ENCODE assay signal across 8 mouse cellular contexts in the genomic region with DNA sequence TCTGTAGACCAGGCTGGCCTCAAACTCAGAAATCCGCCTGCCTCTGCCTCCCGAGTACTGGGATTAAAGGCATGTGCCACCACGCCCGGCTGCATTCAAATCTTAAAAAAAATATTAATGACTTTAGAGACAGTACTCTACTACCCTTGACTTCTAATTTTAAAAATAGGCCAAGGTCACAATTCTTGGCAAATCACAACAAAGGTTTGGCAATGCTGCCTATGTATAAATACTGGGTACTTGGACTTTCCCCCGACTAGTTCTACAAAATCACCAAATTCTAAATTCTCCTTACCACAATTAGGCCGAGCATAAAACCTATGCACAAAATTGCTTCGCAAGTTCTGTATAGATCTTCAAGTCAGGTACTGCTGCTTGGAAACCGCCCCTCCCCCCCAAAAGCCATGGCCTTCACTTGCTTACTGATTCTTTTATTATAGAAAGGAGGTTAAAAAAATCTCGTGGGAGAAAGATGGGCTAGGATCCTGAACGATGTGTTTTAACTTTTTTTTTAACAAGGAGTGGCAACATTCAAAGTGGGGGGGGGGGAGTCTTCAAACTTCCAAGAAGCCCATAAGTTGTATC. TPM values are rescaled to one million over a fixed set of nuclear protein-coding genes. Genes with fewer than 3 reads are reported as not detected.
DNase-seq lines count a peak whose midpoint lies in the region; ATAC-seq and TF ChIP-seq lines count a peak whose summit lies in the region.

No protein-coding gene starts in this region.

- peaks cover 5% of the 10 kb centered on the region; the same call in 1 of the 2 replicates for H3K4me1 ChIP-seq in bone marrow macrophage, adult 2 months (ENCODE audit: control insufficient read depth, insufficient read depth, low read length)
- H3K4me1 ChIP-seq in hindbrain, embryonic 12.5 days = 0 out of 2 replicates have a peak, but pooled peaks cover 4% of the 10 kb centered on the region
- H3K4me1 ChIP-seq in liver, embryonic 12.5 days = peaks cover 33% of the 10 kb centered on the region

- no peak overlapping the region for H3K9ac ChIP-seq in hindbrain, embryonic 12.5 days
- peak overlapping the region; percentile 96; the same call in 1 of the 2 replicates for H3K9ac ChIP-seq in liver, embryonic 12.5 days

- no peaks in the 10 kb centered on the region for H3K9me3 ChIP-seq in hindbrain, embryonic 12.5 days (replicated peaks)
- no peaks in the 10 kb centered on the region for H3K9me3 ChIP-seq in liver, embryonic 12.5 days (replicated peaks)

- WGBS in hindbrain, embryonic 12.5 days = 81% methylated on average over 10 of the region's 10 CpGs
- 76% methylated on average over 10 of the region's 10 CpGs for WGBS in liver, embryonic 12.5 days (ENCODE audit: insufficient replicate concordance)

- no peak for TF ChIP-seq POLR2A in bone marrow macrophage, adult 2 months (IDR thresholded peaks at IDR 0.05; ENCODE audit: borderline replicate concordance, low read depth, low read length)

- no peaks in the 10 kb centered on the region for H3K36me3 ChIP-seq in hindbrain, embryonic 12.5 days
- H3K36me3 ChIP-seq in liver, embryonic 12.5 days = 0 out of 2 replicates have a peak, but pooled peaks cover 2% of the 10 kb centered on the region

- H3K4me2 ChIP-seq in hindbrain, embryonic 12.5 days (replicated peaks) = peak overlapping the region; percentile 72
- H3K4me2 ChIP-seq in liver, embryonic 12.5 days = peak overlapping the region; percentile 88

- no peak for TF ChIP-seq CTCF in bone marrow macrophage, adult 2 months (IDR thresholded peaks at IDR 0.05; ENCODE audit: low read depth, low read length)

- H3K27ac ChIP-seq in bone marrow macrophage, adult 2 months (ENCODE audit: insufficient read depth, low read depth, low read length) = no peak overlapping the region
- H3K27ac ChIP-seq in hindbrain, embryonic 12.5 days = no peak overlapping the region
- H3K27ac ChIP-seq in liver, embryonic 12.5 days = no peak overlapping the region; the same call in 1 of the 2 replicates

- DNase-seq in embryo, embryonic 10.5 days (ENCODE audit: low spot score) = peak; percentile 18
- DNase-seq in embryo, embryonic 10 days (ENCODE audit: low spot score) = no peak
- DNase-seq in right cerebral cortex, postnatal 4 days = no peak
- no peak for DNase-seq in frontal cortex, postnatal 14 days (ENCODE audit: low spot score in 2 of 2)
- DNase-seq in Muller cell, postnatal 12 days (ENCODE audit: inconsistent ontology term) = no peak

- ATAC-seq in hindbrain, embryonic 12.5 days (ENCODE audit: low FRiP score) = no peak
- ATAC-seq in liver, embryonic 12.5 days = no peak

- H3K27me3 ChIP-seq in hindbrain, embryonic 12.5 days = peaks cover 23% of the 10 kb centered on the region
- H3K27me3 ChIP-seq in liver, embryonic 12.5 days (replicated peaks) = peaks cover 21% of the 10 kb centered on the region

- H3K4me3 ChIP-seq in bone marrow macrophage, adult 2 months (ENCODE audit: insufficient read depth, low read length) = peak overlapping the region; percentile 94
- H3K4me3 ChIP-seq in hindbrain, embryonic 12.5 days = peak overlapping the region; percentile 85; the same call in 1 of the 2 replicates
- peak overlapping the region; percentile 91 for H3K4me3 ChIP-seq in liver, embryonic 12.5 days

RNA-seq across cellular contexts. Expression of a gene that starts 1.3 kb away (rescaled TPM):
- 70.4 and 70.5 TPM in 2 replicates for polyA plus RNA-seq in bone marrow macrophage, adult 2 months (2012; ENCODE audit: insufficient read depth, insufficient read length, missing spikeins)
- 118 and 123 TPM in 2 replicates for polyA plus RNA-seq in hindbrain, embryonic 12.5 days (2016; fragmentation: Nextera tagmentation; extraction: Ambion mirVana)
- polyA plus RNA-seq in liver, embryonic 12.5 days (2016; fragmentation: Nextera tagmentation; extraction: Ambion mirVana) = 164 and 175 TPM in 2 replicates

RNA-seq across cellular contexts. Expression of a gene that starts 27.7 kb away (rescaled TPM):
- not detected in 2 replicates for polyA plus RNA-seq in bone marrow macrophage, adult 2 months (2012; ENCODE audit: insufficient read depth, insufficient read length, missing spikeins)
- 16.7 and 20.0 TPM in 2 replicates for polyA plus RNA-seq in hindbrain, embryonic 12.5 days (2016; fragmentation: Nextera tagmentation; extraction: Ambion mirVana)
- 0.50 and 1.3 TPM in 2 replicates for polyA plus RNA-seq in liver, embryonic 12.5 days (2016; fragmentation: Nextera tagmentation; extraction: Ambion mirVana)
